Mouse (Mus musculus): ENCODE data around the gene Cdh3. TPM values are rescaled to one million over a fixed set of nuclear protein-coding genes. Genes with fewer than 3 reads are reported as not detected.
A peak's percentile ranks its signal among the peaks of the same experiment; 100 is the strongest.

The Cdh3 gene
- total and polyA plus RNA-seq, 3 experiments, result not detected

DNA sequence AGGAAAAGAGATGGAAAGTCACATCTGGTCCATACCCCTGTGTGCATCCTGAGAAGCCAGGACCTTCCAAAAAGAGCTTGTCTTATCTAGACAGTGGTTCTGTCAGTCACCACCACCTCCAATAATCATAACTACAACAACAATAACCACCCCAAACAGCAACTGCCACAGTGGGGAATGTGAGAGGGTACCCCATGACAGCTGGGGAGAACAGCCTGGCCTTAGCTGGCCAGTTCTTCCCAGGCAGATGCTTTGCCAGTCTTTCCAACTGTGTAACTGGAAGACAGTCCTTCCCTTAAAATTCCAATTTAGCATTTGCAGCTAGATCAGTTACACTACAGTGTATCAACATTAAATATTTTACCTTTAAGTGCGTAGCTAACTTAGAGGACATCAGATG is 40.2 kb downstream of the Cdh3 start (continued):
- TF ChIP-seq SMC3 (IDR thresholded peaks at IDR 0.05; ENCODE audit: low read depth, low read length), result no peak
- TF ChIP-seq TCF12 (IDR thresholded peaks at IDR 0.05; ENCODE audit: low read depth, low read length), result no peak
- TF ChIP-seq GABPA (IDR thresholded peaks at IDR 0.05; ENCODE audit: insufficient replicate concordance, low read depth, low read length), result no peak

GRCm38 (mm10) chr8:106554011-106554410 is 43.3 kb downstream of the Cdh3 start:
- H3K4me3 ChIP-seq (replicated peaks in 1 of 3; ENCODE audit: low read depth in 2 of 3, low read length in 2 of 3, poor library complexity in 1 of 3), result no peak overlapping the region
- H3K27ac ChIP-seq (ENCODE audit: insufficient read depth, low read depth), result no peak overlapping the region
- in situ Hi-C loops (cut with MboI; ENCODE audit: low pct_ligation_motif_present, low pct_unique_long_range_greater_than_20kb, low sequenced_read_pairs) (no loop called here), dilution Hi-C loops (cut with MboI; ENCODE audit: extremely low pct_ligation_motif_present, extremely low pct_unique_long_range_greater_than_20kb, low sequenced_read_pairs) (no loop called here)
- no peaks in the 10 kb centered on the region for H3K79me2 ChIP-seq (replicated peaks; ENCODE audit: control insufficient read depth, extremely low read depth, insufficient read depth, poor library complexity, severe bottlenecking)
- H3K4me1 ChIP-seq (ENCODE audit: control insufficient read depth in 1 of 2, insufficient read depth in 2 of 2), result no peaks in the 10 kb centered on the region
- no peak overlapping the region for H3K9ac ChIP-seq (ENCODE audit: insufficient read depth, low read depth)
- no peak overlapping the region for H3K4me2 ChIP-seq (ENCODE audit: insufficient read depth, low read depth, poor library complexity, severe bottlenecking)
- TF ChIP-seq CTCF (conservative IDR thresholded peaks at IDR 0.05 in 1 of 2, IDR thresholded peaks at IDR 0.05 in 1 of 2; ENCODE audit: low read depth in 2 of 2, low read length in 2 of 2), result 0 out of 4 replicates have a peak, but pooled peaks of 1 of the 2 experiments have one; percentile 16
- no peak for TF ChIP-seq CHD1 (IDR thresholded peaks at IDR 0.05; ENCODE audit: low read depth, low read length)
- H3K9me3 ChIP-seq (replicated peaks; ENCODE audit: low read length), result no peaks in the 10 kb centered on the region
- no peaks in the 10 kb centered on the region for H3K36me3 ChIP-seq (replicated peaks in 1 of 2; ENCODE audit: control insufficient read depth in 1 of 2, insufficient read depth in 1 of 2, low read length in 1 of 2)
- no peak for DNase-seq (ENCODE audit: extremely low read depth)
- no peaks in the 10 kb centered on the region for H3K27me3 ChIP-seq (replicated peaks)

DNA sequence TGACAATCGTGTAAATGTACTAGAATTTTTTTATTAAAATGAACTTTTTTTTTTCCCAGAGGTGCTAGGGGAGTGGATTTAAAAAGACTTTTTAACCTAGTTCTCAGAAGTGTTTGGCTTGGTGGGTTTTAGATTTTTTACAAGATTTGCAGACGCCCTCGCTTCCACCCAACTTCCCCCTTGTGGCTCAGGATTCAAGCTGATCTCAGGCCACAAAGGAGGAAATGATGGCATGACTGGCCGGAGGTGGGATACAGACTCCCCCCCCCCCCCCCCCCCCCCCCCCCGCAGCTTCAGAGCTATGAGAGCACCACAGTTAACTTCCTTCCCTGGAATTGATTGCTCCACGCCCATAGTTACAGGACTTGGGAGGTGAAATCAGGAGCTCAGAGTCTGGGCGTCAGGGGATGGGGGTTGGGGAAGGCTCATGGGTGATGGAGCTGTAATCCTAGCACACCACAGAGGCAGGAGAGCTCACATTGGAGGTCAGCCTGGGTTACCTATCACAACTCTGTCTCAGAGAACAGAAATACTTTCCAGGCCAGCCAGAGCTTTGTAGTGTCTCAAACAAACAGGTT is 45.5 kb downstream of the Cdh3 start:
- Histone ChIP-seq H3K79me2 (replicated peaks; ENCODE audit: control insufficient read depth, extremely low read depth, insufficient read depth, poor library complexity, severe bottlenecking) (no peaks in the 10 kb centered on the region), H3K36me3 (replicated peaks in 1 of 2; ENCODE audit: control insufficient read depth in 1 of 2, insufficient read depth in 1 of 2, low read length in 1 of 2) (no peaks in the 10 kb centered on the region), H3K27ac (ENCODE audit: insufficient read depth, low read depth) (no peak overlapping the region), H3K4me2 (ENCODE audit: insufficient read depth, low read depth, poor library complexity, severe bottlenecking) (no peak overlapping the region), H3K9me3 (replicated peaks; ENCODE audit: low read length) (no peaks in the 10 kb centered on the region), H3K4me1 (ENCODE audit: control insufficient read depth in 1 of 2, insufficient read depth in 2 of 2) (peaks cover 5 to 14% of the 10 kb centered on the region in 2 experiments), H3K4me3 (replicated peaks in 1 of 3; ENCODE audit: low read depth in 2 of 3, low read length in 2 of 3, poor library complexity in 1 of 3) (no peak overlapping the region), H3K27me3 (replicated peaks) (no peaks in the 10 kb centered on the region), H3K9ac (ENCODE audit: insufficient read depth, low read depth) (no peak overlapping the region)
- in situ Hi-C loops (cut with MboI; ENCODE audit: low pct_ligation_motif_present, low pct_unique_long_range_greater_than_20kb, low sequenced_read_pairs) (no loop called here), dilution Hi-C loops (cut with MboI; ENCODE audit: extremely low pct_ligation_motif_present, extremely low pct_unique_long_range_greater_than_20kb, low sequenced_read_pairs) (no loop called here)
- no peak for TF ChIP-seq POLR2AphosphoS2 (IDR thresholded peaks at IDR 0.05; ENCODE audit: low read depth, low read length)
- TF ChIP-seq PAX5 (IDR thresholded peaks at IDR 0.05; ENCODE audit: low read length), result no peak
- no peak for TF ChIP-seq ZKSCAN1 (IDR thresholded peaks at IDR 0.05; ENCODE audit: borderline replicate concordance, low read depth, low read length)
- no peak for TF ChIP-seq RAD21 (IDR thresholded peaks at IDR 0.05; ENCODE audit: low read depth, low read length)
- no peak for TF ChIP-seq ETS1 (conservative IDR thresholded peaks at IDR 0.05; ENCODE audit: low read depth, low read length)
- no peak for TF ChIP-seq MAX (IDR thresholded peaks at IDR 0.05; ENCODE audit: low read length)
- TF ChIP-seq MAZ (IDR thresholded peaks at IDR 0.05; ENCODE audit: low read depth, low read length), result no peak
- TF ChIP-seq GABPA (IDR thresholded peaks at IDR 0.05; ENCODE audit: insufficient replicate concordance, low read depth, low read length), result no peak
- TF ChIP-seq MAFK (IDR thresholded peaks at IDR 0.05; ENCODE audit: insufficient replicate concordance, low read length), result no peak
- TF ChIP-seq TBP (conservative IDR thresholded peaks at IDR 0.05; ENCODE audit: low read depth, low read length), result no peak
- no peak for TF ChIP-seq MEF2A (IDR thresholded peaks at IDR 0.05; ENCODE audit: borderline replicate concordance, low read depth, low read length)
- TF ChIP-seq CHD2 (IDR thresholded peaks at IDR 0.05; ENCODE audit: low read length), result no peak
- no peak for DNase-seq (ENCODE audit: extremely low read depth)

All from CH12.LX (cell line).